Mouse (Mus musculus): Measurements from ENCODE around the gene Cdx2. TPM values are rescaled to one million over a fixed set of nuclear protein-coding genes. Genes with fewer than 3 reads are reported as not detected.

Cdx2 gene
- polyA plus RNA-seq, 1 experiment from 2014 or later, result 1.3 TPM

- Histone ChIP-seq H3K27me3 (ENCODE audit: control insufficient read depth, insufficient read depth, low read length) (peaks cover 69% of the 10 kb centered on the region), H3K4me2 (replicated peaks; ENCODE audit: low read depth, low read length) (peak overlapping the region; percentile 16; the same call in 1 of the 2 replicates), H3K4me3 (ENCODE audit: low read depth, low read length) (peak overlapping the region; percentile 17; the same call in 1 of the 2 replicates), H3K36me3 (ENCODE audit: control insufficient read depth, insufficient read depth, low read length) (no peaks in the 10 kb centered on the region), H3K27ac (ENCODE audit: low read length) (no peak overlapping the region), H3K9ac (replicated peaks; ENCODE audit: low read depth, low read length) (no peak overlapping the region), H3K9me3 (ENCODE audit: control insufficient read depth, low read depth, low read length) (no peaks in the 10 kb centered on the region), H3K4me1 (ENCODE audit: control insufficient read depth, insufficient read depth, low read length) (no peaks in the 10 kb centered on the region)
- ATAC-seq (ENCODE audit: insufficient number of reproducible peaks, insufficient read depth, low FRiP score, low read depth), result no peak
- WGBS, result under 1% methylated on average over 10 of the region's 10 CpGs
These were observed 34.2 kb downstream of the Cdx2 start for GRCm38 (mm10) chr5:147272808-147273345.

- Histone ChIP-seq H3K9me3 (ENCODE audit: control insufficient read depth, low read depth, low read length) (no peaks in the 10 kb centered on the region), H3K4me1 (ENCODE audit: control insufficient read depth, insufficient read depth, low read length) (no peaks in the 10 kb centered on the region), H3K36me3 (ENCODE audit: control insufficient read depth, insufficient read depth, low read length) (no peaks in the 10 kb centered on the region), H3K4me3 (ENCODE audit: low read depth, low read length) (peak overlapping the region; percentile 31; the same call in 1 of the 2 replicates), H3K9ac (replicated peaks; ENCODE audit: low read depth, low read length) (0 out of 2 replicates have a peak overlapping the region, but pooled peaks have one; percentile 14), H3K27me3 (ENCODE audit: control insufficient read depth, insufficient read depth, low read length) (peaks cover 68% of the 10 kb centered on the region), H3K4me2 (replicated peaks; ENCODE audit: low read depth, low read length) (peak overlapping the region; percentile 25; the same call in 1 of the 2 replicates), H3K27ac (ENCODE audit: low read length) (no peak overlapping the region)
- no peak for ATAC-seq (ENCODE audit: insufficient number of reproducible peaks, insufficient read depth, low FRiP score, low read depth)
- 8% methylated on average over 12 of the region's 12 CpGs for WGBS
These were observed 34.8 kb downstream of the Cdx2 start for GRCm38 (mm10) chr5:147272046-147272807.

- H3K36me3 ChIP-seq (ENCODE audit: control insufficient read depth, insufficient read depth, low read length), result no peaks in the 10 kb centered on the region
- H3K4me1 ChIP-seq (ENCODE audit: control insufficient read depth, insufficient read depth, low read length), result no peaks in the 10 kb centered on the region
- H3K27ac ChIP-seq (ENCODE audit: low read length), result peak overlapping the region; percentile 39; the same call in 1 of the 2 replicates
- no peak for ATAC-seq (ENCODE audit: insufficient number of reproducible peaks, insufficient read depth, low FRiP score, low read depth)
- no peak overlapping the region for H3K9ac ChIP-seq (replicated peaks; ENCODE audit: low read depth, low read length)
- H3K27me3 ChIP-seq (ENCODE audit: control insufficient read depth, insufficient read depth, low read length), result peaks cover 65% of the 10 kb centered on the region
- H3K9me3 ChIP-seq (ENCODE audit: control insufficient read depth, low read depth, low read length), result no peaks in the 10 kb centered on the region
- WGBS, result 2% methylated on average over 29 of the region's 29 CpGs
- no peak overlapping the region for H3K4me2 ChIP-seq (replicated peaks; ENCODE audit: low read depth, low read length)
- H3K4me3 ChIP-seq (ENCODE audit: low read depth, low read length), result peak overlapping the region; percentile 31
These were observed 36.1 kb downstream of the Cdx2 start for GRCm38 (mm10) chr5:147270673-147271655.

- peak within 1 kb of the TSS; percentile 16 for H3K4me2 ChIP-seq (replicated peaks; ENCODE audit: low read depth, low read length)
- no peaks in the 10 kb centered on the region for H3K36me3 ChIP-seq (ENCODE audit: control insufficient read depth, insufficient read depth, low read length)
- peak within 1 kb of the TSS; percentile 31 for H3K4me3 ChIP-seq (ENCODE audit: low read depth, low read length)
- peak within 1 kb of the TSS; percentile 39; the same call in 1 of the 2 replicates for H3K27ac ChIP-seq (ENCODE audit: low read length)
- no peaks in the 10 kb centered on the region for H3K9me3 ChIP-seq (ENCODE audit: control insufficient read depth, low read depth, low read length)
- 0 out of 2 replicates have a peak within 1 kb of the TSS, but pooled peaks have one; percentile 30 for H3K9ac ChIP-seq (replicated peaks; ENCODE audit: low read depth, low read length)
- no peaks in the 10 kb centered on the region for H3K4me1 ChIP-seq (ENCODE audit: control insufficient read depth, insufficient read depth, low read length)
- under 1% methylated on average over 44 of the region's 44 CpGs for WGBS
- peaks cover 68% of the 10 kb centered on the region for H3K27me3 ChIP-seq (ENCODE audit: control insufficient read depth, insufficient read depth, low read length)
- peak; percentile 79 for ATAC-seq (ENCODE audit: insufficient number of reproducible peaks, insufficient read depth, low FRiP score, low read depth)
These were observed 37.0 kb downstream of the Cdx2 start, which contains the start of gene Pdx1 for GRCm38 (mm10) chr5:147269926-147270672. Pdx1 (plus strand) TSS chr5:147269959.

GRCm38 (mm10) chr5:147269371-147269770, 37.7 kb downstream of the Cdx2 start:
- Histone ChIP-seq H3K4me1 (ENCODE audit: control insufficient read depth, insufficient read depth, low read length) (no peaks in the 10 kb centered on the region), H3K27ac (ENCODE audit: low read length) (no peak overlapping the region), H3K9ac (replicated peaks; ENCODE audit: low read depth, low read length) (no peak overlapping the region), H3K4me3 (ENCODE audit: low read depth, low read length) (no peak overlapping the region), H3K36me3 (ENCODE audit: control insufficient read depth, insufficient read depth, low read length) (no peaks in the 10 kb centered on the region), H3K27me3 (ENCODE audit: control insufficient read depth, insufficient read depth, low read length) (peaks cover 64% of the 10 kb centered on the region), H3K4me2 (replicated peaks; ENCODE audit: low read depth, low read length) (no peak overlapping the region; the same call in 1 of the 2 replicates), H3K9me3 (ENCODE audit: control insufficient read depth, low read depth, low read length) (no peaks in the 10 kb centered on the region)
- ATAC-seq (ENCODE audit: insufficient number of reproducible peaks, insufficient read depth, low FRiP score, low read depth), result no peak
- WGBS, result 3% methylated on average over 6 of the region's 6 CpGs

- 2% methylated on average over 8 of the region's 8 CpGs for WGBS
- no peak overlapping the region for H3K4me3 ChIP-seq (ENCODE audit: low read depth, low read length)
- no peaks in the 10 kb centered on the region for H3K36me3 ChIP-seq (ENCODE audit: control insufficient read depth, insufficient read depth, low read length)
- no peak for ATAC-seq (ENCODE audit: insufficient number of reproducible peaks, insufficient read depth, low FRiP score, low read depth)
- no peak overlapping the region for H3K27ac ChIP-seq (ENCODE audit: low read length)
- no peaks in the 10 kb centered on the region for H3K9me3 ChIP-seq (ENCODE audit: control insufficient read depth, low read depth, low read length)
- H3K4me1 ChIP-seq (ENCODE audit: control insufficient read depth, insufficient read depth, low read length), result no peaks in the 10 kb centered on the region
- no peak overlapping the region for H3K4me2 ChIP-seq (replicated peaks; ENCODE audit: low read depth, low read length)
- H3K27me3 ChIP-seq (ENCODE audit: control insufficient read depth, insufficient read depth, low read length), result peaks cover 63% of the 10 kb centered on the region
- no peak overlapping the region for H3K9ac ChIP-seq (replicated peaks; ENCODE audit: low read depth, low read length)
These were observed 38.3 kb downstream of the Cdx2 start for GRCm38 (mm10) chr5:147268728-147269127.

- no peaks in the 10 kb centered on the region for H3K36me3 ChIP-seq (ENCODE audit: control insufficient read depth, insufficient read depth, low read length)
- no peak overlapping the region for H3K4me3 ChIP-seq (ENCODE audit: low read depth, low read length)
- WGBS, result 6% methylated on average over 6 of the region's 6 CpGs
- H3K4me2 ChIP-seq (replicated peaks; ENCODE audit: low read depth, low read length), result no peak overlapping the region
- no peaks in the 10 kb centered on the region for H3K9me3 ChIP-seq (ENCODE audit: control insufficient read depth, low read depth, low read length)
- no peak overlapping the region for H3K9ac ChIP-seq (replicated peaks; ENCODE audit: low read depth, low read length)
- H3K27ac ChIP-seq (ENCODE audit: low read length), result no peak overlapping the region; the same call in 1 of the 2 replicates
- ATAC-seq (ENCODE audit: insufficient number of reproducible peaks, insufficient read depth, low FRiP score, low read depth), result no peak
- H3K4me1 ChIP-seq (ENCODE audit: control insufficient read depth, insufficient read depth, low read length), result no peaks in the 10 kb centered on the region
- H3K27me3 ChIP-seq (ENCODE audit: control insufficient read depth, insufficient read depth, low read length), result peaks cover 63% of the 10 kb centered on the region
These were observed 39.6 kb downstream of the Cdx2 start for GRCm38 (mm10) chr5:147267434-147267833.
